Mouse (Mus musculus) lung, postnatal 0 days (tissue): ENCODE measurements around the gene Pigs. TPM values are rescaled to one million over a fixed set of nuclear protein-coding genes. Genes with fewer than 3 reads are reported as not detected.

Experiments used
- ATAC-seq: fragments of 200-750 bp; cut with Nextera tagmentation; 2 replicates; pipeline ENCODE4 v1.8.0; 2017; ENCODE audit warnings: moderate library complexity
- DNase-seq: peaks from one replicate; pipeline ENCODE4 v3.0.0-alpha.2; 2016; ENCODE audit warnings: low spot score
- H3K27ac ChIP-seq: fragments of 300-500 bp; sonication (generic); 2 replicates; pipeline ENCODE4 v1.5.1; 2014; ENCODE audit warnings: antibody characterized with exemption, mild to moderate bottlenecking, low read length, mixed read lengths
- H3K27me3 ChIP-seq: fragments of 300-500 bp; sonication (generic); replicated peaks from 2 replicates; pipeline ENCODE4 v1.6.1; 2014; ENCODE audit warnings: low read length, mixed read lengths; ENCODE audit not compliant: insufficient read depth
- H3K36me3 ChIP-seq: fragments of 300-500 bp; sonication (generic); 2 replicates; pipeline ENCODE4 v1.6.1; 2014; ENCODE audit warnings: low read length, mixed read lengths; ENCODE audit not compliant: insufficient read depth
- H3K4me1 ChIP-seq: fragments of 300-500 bp; sonication (generic); 2 replicates; pipeline ENCODE4 v1.6.1; 2014; ENCODE audit warnings: antibody characterized with exemption, low read depth, low read length, mixed read lengths; ENCODE audit not compliant: insufficient read depth
- H3K4me2 ChIP-seq: fragments of 300-500 bp; sonication (generic); replicated peaks from 2 replicates; pipeline ENCODE4 v1.6.1; 2014; ENCODE audit warnings: low read depth, mild to moderate bottlenecking, low read length, moderate library complexity, mixed read lengths
- H3K4me3 ChIP-seq: fragments of 300-500 bp; sonication (generic); 2 replicates; pipeline ENCODE4 v1.5.1; 2014; ENCODE audit warnings: low read depth, low read length
- H3K9ac ChIP-seq: fragments of 300-500 bp; sonication (generic); replicated peaks from 2 replicates; pipeline ENCODE4 v1.6.1; 2014; ENCODE audit warnings: low read depth, mild to moderate bottlenecking
- H3K9me3 ChIP-seq: fragments of 300-500 bp; sonication (generic); 2 replicates; pipeline ENCODE4 v1.6.1; 2016; ENCODE audit warnings: low read length, mixed read lengths
- CTCF ChIP-seq: IDR thresholded peaks from 2 replicates; pipeline ENCODE4 v1.5.1; 2016; ENCODE audit warnings: antibody characterized with exemption, mild to moderate bottlenecking
- EP300 ChIP-seq: IDR thresholded peaks from 2 replicates; pipeline ENCODE4 v1.6.1; 2016; ENCODE audit warnings: antibody characterized with exemption, mild to moderate bottlenecking, control low read depth
- WGBS: fragments of 180-500 bp; shearing (Covaris S2); extraction: QIAGEN DNeasy Blood & Tissue Kit; methylation state at CpG from one replicate; pipeline ENCODE4 v1.1.7; 2014; 5-methylcytosine and 5-hydroxymethylcytosine counted together
- polyA plus RNA-seq: library from polyadenylated mRNA; unstranded; fragments of >200 nt; fragmentation: Nextera tagmentation; extraction: Ambion mirVana; gene quantifications from 2 replicates; pipeline ENCODE4 v1.2.1, GENCODE M21; 2015

Pigs gene
- polyA plus RNA-seq, 1 experiment from 2014 or later = 47.2 TPM

DNA sequence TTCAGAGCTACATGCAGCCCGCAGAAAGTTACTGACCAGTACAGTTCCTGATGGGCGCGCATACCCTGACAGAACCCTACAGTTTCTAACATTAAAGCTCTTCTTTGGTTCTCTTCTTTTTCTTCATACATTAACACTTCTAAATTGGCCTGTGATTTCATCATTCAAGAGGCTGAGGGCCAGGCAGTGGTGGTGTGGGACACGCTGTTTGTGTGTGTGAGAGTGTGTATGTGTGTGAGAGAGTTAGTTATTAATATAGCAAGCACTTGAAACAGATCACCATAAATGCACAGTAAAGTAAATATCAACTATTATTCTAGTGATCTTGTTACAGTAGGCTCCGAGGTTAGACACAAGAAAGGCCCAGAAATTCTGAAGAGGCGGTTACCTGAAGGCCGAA is 27.3 kb upstream of the Pigs start:
- H3K9me3 ChIP-seq = no peaks in the 10 kb centered on the region
- TF ChIP-seq EP300 (no peak), CTCF (no peak)
- 51% methylated on average over 7 of the region's 7 CpGs for WGBS
- peak; percentile 23; the same call in 1 of the 2 replicates for ATAC-seq
- H3K27me3 ChIP-seq = no peaks in the 10 kb centered on the region
- H3K27ac ChIP-seq = no peak overlapping the region
- H3K4me3 ChIP-seq = peak overlapping the region; percentile 71
- no peaks in the 10 kb centered on the region for H3K36me3 ChIP-seq
- DNase-seq = no peak
- H3K4me1 ChIP-seq = no peaks in the 10 kb centered on the region
- peak overlapping the region; percentile 91 for H3K4me2 ChIP-seq
- H3K9ac ChIP-seq = no peak overlapping the region

DNA sequence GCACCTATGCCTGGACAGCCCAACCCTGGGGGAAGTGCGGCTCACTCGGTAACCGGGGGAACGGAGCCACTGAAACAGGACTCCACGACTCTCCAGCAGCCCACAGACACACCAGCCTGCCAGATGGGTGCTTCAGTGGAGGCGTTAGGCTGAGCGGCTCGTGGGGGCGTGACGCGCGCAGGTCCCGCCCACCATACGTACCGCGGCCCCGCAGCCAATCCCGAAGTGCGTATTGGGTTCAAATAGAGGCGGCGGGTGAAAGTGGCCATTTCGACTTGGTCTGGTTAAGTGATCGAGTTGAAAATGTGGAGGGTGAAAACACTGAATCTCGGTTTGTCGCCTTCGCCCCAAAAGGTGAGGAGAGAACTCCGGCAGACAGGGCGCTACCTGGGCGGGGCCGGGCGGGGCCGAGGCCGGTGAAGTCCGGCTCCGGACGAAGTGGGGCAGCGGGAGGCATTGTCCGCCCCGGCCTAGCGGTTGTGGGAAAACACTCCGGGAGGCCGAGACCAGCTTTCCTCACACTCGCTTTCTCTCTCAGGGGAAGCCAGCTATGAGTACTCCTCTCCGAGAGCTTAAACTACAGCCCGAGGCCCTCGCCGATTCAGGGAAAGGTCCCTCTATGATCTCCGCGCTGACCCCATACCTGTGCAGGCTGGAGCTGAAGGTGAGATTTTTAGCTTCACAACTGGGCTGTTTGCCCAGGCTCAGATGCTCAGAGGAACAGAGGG is 26.7 kb upstream of the Pigs start, which contains the start of gene Spag5:
TSS of gene Spag5 (plus strand) at position 173 of the 728 bp plus-strand sequence.
- DNase-seq = peak; percentile 95
- no peak for TF ChIP-seq CTCF
- H3K27me3 ChIP-seq = no peaks in the 10 kb centered on the region
- peak within 1 kb of the TSS; percentile 91 for H3K4me2 ChIP-seq
- peak within 1 kb of the TSS; percentile 71 for H3K4me3 ChIP-seq
- ATAC-seq = peak; percentile 100
- H3K36me3 ChIP-seq = no peaks in the 10 kb centered on the region
- no peaks in the 10 kb centered on the region for H3K4me1 ChIP-seq
- no peaks in the 10 kb centered on the region for H3K9me3 ChIP-seq
- no peak within 1 kb of the TSS for H3K27ac ChIP-seq
- H3K9ac ChIP-seq = no peak within 1 kb of the TSS
- WGBS = under 1% methylated on average over 49 of the region's 49 CpGs

DNA sequence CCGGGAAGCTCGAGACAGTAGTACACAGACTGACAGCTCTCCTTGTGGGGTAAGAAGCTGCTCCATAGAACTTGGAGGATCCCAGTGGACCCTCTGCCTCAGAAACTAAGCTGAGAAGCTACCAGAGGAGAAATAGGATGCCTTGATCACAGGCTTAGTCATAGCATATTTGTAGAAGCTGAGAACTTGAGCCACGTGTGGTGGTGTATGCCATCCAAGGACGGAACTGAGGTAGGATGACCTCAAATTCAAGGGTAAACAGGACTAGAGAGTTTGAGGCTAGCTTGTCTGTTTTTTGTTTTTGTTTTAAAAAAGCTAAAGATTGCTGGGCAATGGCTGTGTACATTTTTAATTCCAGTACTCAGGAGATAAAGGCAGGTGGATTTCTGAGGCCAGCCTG is 22.9 kb upstream of the Pigs start:
- H3K36me3 ChIP-seq = no peaks in the 10 kb centered on the region
- H3K4me2 ChIP-seq = no peak overlapping the region
- ATAC-seq (no peak), DNase-seq (no peak)
- no peaks in the 10 kb centered on the region for H3K9me3 ChIP-seq
- no peaks in the 10 kb centered on the region for H3K4me1 ChIP-seq
- no peak overlapping the region for H3K27ac ChIP-seq
- no peak overlapping the region for H3K9ac ChIP-seq
- TF ChIP-seq CTCF = no peak
- TF ChIP-seq EP300 = no peak
- 83% methylated on average over 4 of the region's 4 CpGs for WGBS
- no peak overlapping the region for H3K4me3 ChIP-seq
- H3K27me3 ChIP-seq = no peaks in the 10 kb centered on the region

DNA sequence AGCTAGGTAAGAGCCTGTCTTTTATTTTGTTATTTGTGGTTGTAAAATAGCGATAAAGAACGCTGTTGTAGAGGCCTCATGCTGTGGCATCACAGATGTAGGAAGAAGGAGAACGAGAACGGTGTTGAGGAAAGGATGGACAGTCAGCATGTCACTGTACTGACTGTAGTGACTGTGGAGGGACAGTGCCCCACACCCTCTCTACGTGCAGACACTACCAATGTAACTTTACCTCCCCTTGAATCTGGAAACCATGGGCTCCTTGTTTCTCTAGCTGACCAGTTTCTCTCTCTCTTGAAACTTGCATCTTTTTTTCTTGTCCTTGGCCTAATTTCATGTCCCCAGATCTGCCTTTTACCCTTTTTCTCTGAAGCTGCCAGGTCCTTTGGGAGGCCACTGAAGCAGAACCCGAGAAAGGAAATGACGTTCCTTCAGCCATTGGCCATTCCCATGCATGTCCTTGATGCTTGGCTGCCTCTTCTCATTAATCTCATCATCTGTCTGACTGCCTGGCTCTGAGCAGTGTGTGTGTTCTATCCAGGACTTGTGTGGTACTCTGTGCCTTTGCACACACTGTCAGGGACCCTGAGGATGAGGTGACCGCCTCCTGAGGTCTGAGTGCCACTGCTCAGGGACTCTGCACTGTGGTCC is 17.2 kb upstream of the Pigs start:
- DNase-seq (no peak), ATAC-seq (no peak)
- no peaks in the 10 kb centered on the region for H3K9me3 ChIP-seq
- 87% methylated on average over 8 of the region's 8 CpGs for WGBS
- H3K36me3 ChIP-seq = no peaks in the 10 kb centered on the region
- no peak overlapping the region for H3K9ac ChIP-seq
- H3K27ac ChIP-seq = no peak overlapping the region
- no peaks in the 10 kb centered on the region for H3K27me3 ChIP-seq
- TF ChIP-seq CTCF (no peak), EP300 (no peak)
- H3K4me1 ChIP-seq = no peaks in the 10 kb centered on the region
- no peak overlapping the region for H3K4me3 ChIP-seq
- H3K4me2 ChIP-seq = no peak overlapping the region

DNA sequence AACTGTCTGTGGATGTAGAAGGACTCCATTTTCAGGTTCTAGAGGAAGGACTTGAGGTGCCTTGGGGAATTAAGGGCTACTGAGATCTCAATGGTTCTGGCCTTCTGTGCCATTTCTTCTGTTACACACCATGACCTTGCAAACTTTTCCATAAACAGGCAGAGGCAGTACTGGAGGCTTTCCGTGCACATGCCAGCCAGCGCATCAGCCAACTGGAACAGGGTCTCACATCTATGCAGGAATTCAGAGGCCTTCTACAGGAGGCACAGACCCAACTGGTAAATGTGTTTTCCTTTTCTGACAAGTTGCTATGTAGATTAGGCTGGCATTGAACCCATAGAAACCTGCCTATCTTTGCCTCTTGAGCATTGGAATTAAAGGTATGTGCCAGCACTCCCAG is 14.6 kb upstream of the Pigs start:
- ATAC-seq (no peak), DNase-seq (no peak)
- Histone ChIP-seq H3K27me3 (no peaks in the 10 kb centered on the region), H3K27ac (no peak overlapping the region), H3K9ac (no peak overlapping the region), H3K4me1 (no peaks in the 10 kb centered on the region), H3K4me3 (no peak overlapping the region), H3K4me2 (no peak overlapping the region), H3K36me3 (no peaks in the 10 kb centered on the region), H3K9me3 (no peaks in the 10 kb centered on the region)
- TF ChIP-seq EP300 (no peak), CTCF (no peak)
- 93% methylated on average over 2 of the region's 2 CpGs for WGBS

DNA sequence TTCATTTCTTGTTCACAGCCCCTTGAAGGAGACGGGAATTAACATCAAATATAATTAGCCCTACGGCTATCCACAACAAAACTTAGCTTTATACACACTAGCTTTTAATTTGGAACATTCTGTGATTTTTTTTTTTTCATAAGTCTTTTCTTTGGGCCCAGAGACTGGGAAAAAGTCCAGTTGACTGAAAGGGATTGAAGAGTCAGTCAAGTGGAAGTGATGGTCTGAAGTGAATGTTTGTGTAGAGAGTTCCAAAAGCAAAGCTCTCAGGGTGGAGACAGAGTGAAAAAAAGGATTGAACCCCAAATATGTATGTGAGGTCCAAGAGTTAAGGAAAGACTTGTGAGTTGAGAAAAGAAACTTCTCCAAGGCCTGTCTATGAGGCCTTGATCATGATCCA is 9.8 kb upstream of the Pigs start:
- H3K27me3 ChIP-seq = no peaks in the 10 kb centered on the region
- H3K36me3 ChIP-seq = no peaks in the 10 kb centered on the region
- no peaks in the 10 kb centered on the region for H3K4me1 ChIP-seq

More for the DNA sequence above, 9.8 kb upstream of the Pigs start:
- Histone ChIP-seq H3K4me3 (no peak overlapping the region), H3K9ac (no peak overlapping the region), H3K4me2 (no peak overlapping the region), H3K9me3 (no peaks in the 10 kb centered on the region), H3K27ac (no peak overlapping the region)
- no peak for ATAC-seq
- no peak for DNase-seq
- WGBS = 96% methylated on average over 2 of the region's 2 CpGs
- TF ChIP-seq EP300 (no peak), CTCF (no peak)
